Mouse (Mus musculus): ENCODE data around the gene Kxd1. TPM values are rescaled to one million over a fixed set of nuclear protein-coding genes. Genes with fewer than 3 reads are reported as not detected.
A peak's percentile ranks its signal among the peaks of the same experiment; 100 is the strongest.

The Kxd1 gene
- polyA plus RNA-seq, 1 experiment, result 64.4 TPM

DNA sequence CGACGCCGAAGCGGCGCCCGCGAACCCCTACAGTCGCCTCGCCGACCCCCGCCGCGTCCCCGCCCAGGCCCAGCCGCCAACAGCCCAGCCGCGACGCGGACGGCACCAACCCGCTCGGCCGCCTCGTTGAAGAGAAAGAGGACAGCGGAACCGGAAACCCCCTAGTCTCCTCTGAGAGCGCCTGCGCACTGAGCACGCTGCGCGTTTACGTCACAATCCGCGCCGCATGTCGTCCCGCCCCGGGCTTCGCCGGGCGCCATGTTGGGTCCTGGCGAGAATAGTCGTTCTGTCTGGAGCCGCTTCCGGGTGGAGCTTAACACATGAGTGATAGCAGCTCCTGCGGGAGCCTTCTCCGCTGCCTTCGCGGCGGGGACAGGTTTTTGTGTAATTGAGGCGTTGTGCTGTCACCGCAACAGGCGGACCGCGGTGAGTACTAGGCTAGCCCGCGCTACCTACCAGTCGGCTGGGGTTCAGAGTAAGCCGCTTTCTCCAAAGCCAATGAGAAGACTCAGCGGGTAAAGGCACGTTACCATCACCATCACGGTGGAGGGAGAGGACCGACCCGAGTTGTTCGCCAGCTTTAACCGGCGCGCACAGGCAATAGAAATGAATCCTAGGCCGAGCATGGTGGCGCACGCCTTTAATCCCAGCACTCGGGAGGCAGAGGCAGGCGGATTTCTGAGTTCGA, 17.4 kb downstream of the Kxd1 start, which contains the start of gene Uba52:
Gene Uba52, minus strand, starts transcription at position 574 of the 688 bp plus-strand sequence.
- TF ChIP-seq CTCF (IDR thresholded peaks at IDR 0.05; ENCODE audit: extremely low read depth, insufficient read depth, low read length) (no peak), POLR2A (IDR thresholded peaks at IDR 0.05; ENCODE audit: extremely low read depth, insufficient read depth, low read length) (peak; percentile 84)
- peak within 1 kb of the TSS; percentile 79 for H3K27ac ChIP-seq (ENCODE audit: insufficient read depth, low read length)
- peaks cover 6% of the 10 kb centered on the region for H3K4me1 ChIP-seq (ENCODE audit: control insufficient read depth, insufficient read depth, low read length)
- peak within 1 kb of the TSS; percentile 58 for H3K4me3 ChIP-seq (ENCODE audit: insufficient read depth, low read length)

DNA sequence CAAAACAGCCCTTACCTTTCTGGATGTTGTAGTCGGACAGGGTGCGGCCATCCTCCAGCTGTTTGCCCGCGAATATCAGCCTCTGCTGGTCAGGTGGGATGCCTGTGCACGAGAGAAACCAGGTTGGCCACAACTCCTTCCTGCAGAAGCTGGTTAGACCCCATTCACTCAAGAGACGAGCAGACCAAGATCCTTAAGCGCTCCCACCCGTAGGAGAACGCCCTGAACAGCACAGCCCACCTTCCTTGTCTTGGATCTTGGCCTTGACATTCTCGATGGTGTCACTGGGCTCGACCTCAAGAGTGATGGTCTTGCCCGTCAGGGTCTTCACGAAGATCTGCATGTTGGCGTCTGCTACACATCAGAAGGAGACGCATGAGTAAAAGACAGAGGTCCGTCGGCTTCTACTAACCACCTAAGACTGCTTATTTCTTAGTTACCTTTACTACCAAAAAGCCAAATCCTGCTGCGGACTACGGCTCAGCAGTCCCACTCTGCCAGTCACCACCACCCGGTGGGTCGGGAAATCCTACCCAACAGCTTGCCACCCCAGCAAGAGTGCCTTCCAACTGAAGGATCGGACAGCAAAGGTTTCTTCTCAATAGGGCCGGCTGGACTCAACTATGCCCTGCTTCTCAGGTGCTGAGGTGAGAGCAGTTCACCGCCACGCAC, 18.3 kb downstream of the Kxd1 start:
- TF ChIP-seq CTCF (IDR thresholded peaks at IDR 0.05; ENCODE audit: extremely low read depth, insufficient read depth, low read length) (no peak), POLR2A (IDR thresholded peaks at IDR 0.05; ENCODE audit: extremely low read depth, insufficient read depth, low read length) (no peak)
- Histone ChIP-seq H3K27ac (ENCODE audit: insufficient read depth, low read length) (no peak overlapping the region), H3K4me1 (ENCODE audit: control insufficient read depth, insufficient read depth, low read length) (peaks cover 6% of the 10 kb centered on the region), H3K4me3 (ENCODE audit: insufficient read depth, low read length) (peak overlapping the region; percentile 58)

DNA sequence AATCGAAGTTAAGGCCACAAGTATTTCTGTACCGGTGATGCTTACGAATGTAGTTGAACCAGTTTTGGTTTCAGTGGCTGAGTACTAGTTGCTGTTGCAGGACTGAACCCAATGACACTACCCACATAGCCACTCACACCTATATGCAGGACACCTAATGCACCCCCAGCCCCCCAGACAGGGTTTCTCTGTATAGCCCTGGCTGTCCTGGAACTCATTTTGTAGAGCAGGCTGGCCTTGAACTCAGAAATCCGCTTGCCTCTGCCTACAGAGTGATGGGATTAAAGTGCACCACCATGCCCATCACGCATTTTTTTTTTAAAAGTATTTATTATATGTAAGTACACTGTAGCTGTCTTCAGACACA, 20.7 kb downstream of the Kxd1 start:
- Histone ChIP-seq H3K27ac (ENCODE audit: insufficient read depth, low read length) (no peak overlapping the region), H3K4me1 (ENCODE audit: control insufficient read depth, insufficient read depth, low read length) (peaks cover 6% of the 10 kb centered on the region)

DNA sequence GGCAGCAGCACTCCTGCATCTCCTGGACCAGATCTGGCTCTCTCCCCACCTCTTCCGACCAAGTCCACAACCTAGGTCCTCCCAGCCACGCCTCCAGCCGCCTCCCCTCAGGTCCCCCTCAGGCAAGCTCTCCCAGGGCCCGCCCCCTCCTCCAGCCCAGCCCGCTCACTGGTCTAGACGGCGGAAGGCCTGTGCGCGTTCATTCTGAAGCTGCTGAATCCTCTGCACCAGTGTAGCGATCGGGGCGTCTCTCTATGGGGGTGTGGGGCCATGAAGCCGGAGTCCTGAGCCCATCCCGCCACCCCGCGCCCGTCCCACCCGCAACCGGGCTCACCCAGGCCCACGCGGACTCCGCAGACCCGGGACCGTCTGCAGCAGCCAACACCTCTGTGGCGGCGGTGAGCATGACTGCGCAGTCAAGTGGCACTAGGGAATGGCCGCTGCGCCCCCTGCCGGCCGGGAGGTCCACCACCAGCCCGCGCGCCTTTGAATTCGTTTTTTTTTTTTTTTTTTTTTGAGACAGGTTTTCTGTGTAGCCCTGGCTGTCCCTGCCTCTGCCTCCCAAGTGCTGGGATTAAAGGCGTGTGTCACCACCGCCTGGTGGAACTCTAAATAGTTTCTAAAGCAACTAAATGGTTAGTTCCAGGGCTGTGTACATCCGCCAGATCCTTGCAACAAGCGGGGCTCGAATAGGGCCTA, 21.3 kb downstream of the Kxd1 start, which contains the start of gene Rex1bd:
Gene Rex1bd, minus strand, starts transcription at position 425 of the 699 bp plus-strand sequence.
- peaks cover 6% of the 10 kb centered on the region for H3K4me1 ChIP-seq (ENCODE audit: control insufficient read depth, insufficient read depth, low read length)
- TF ChIP-seq CTCF (IDR thresholded peaks at IDR 0.05; ENCODE audit: extremely low read depth, insufficient read depth, low read length), result peak; percentile 53
- peak; percentile 43 for TF ChIP-seq POLR2A (IDR thresholded peaks at IDR 0.05; ENCODE audit: extremely low read depth, insufficient read depth, low read length)
- peak within 1 kb of the TSS; percentile 78 for H3K4me3 ChIP-seq (ENCODE audit: insufficient read depth, low read length)
- H3K27ac ChIP-seq (ENCODE audit: insufficient read depth, low read length), result no peak within 1 kb of the TSS

More for the DNA sequence above, 20.7 kb downstream of the Kxd1 start:
- TF ChIP-seq POLR2A (IDR thresholded peaks at IDR 0.05; ENCODE audit: extremely low read depth, insufficient read depth, low read length) (no peak), CTCF (IDR thresholded peaks at IDR 0.05; ENCODE audit: extremely low read depth, insufficient read depth, low read length) (no peak)
- no peak overlapping the region; the same call in 1 of the 2 replicates for H3K4me3 ChIP-seq (ENCODE audit: insufficient read depth, low read length)

DNA sequence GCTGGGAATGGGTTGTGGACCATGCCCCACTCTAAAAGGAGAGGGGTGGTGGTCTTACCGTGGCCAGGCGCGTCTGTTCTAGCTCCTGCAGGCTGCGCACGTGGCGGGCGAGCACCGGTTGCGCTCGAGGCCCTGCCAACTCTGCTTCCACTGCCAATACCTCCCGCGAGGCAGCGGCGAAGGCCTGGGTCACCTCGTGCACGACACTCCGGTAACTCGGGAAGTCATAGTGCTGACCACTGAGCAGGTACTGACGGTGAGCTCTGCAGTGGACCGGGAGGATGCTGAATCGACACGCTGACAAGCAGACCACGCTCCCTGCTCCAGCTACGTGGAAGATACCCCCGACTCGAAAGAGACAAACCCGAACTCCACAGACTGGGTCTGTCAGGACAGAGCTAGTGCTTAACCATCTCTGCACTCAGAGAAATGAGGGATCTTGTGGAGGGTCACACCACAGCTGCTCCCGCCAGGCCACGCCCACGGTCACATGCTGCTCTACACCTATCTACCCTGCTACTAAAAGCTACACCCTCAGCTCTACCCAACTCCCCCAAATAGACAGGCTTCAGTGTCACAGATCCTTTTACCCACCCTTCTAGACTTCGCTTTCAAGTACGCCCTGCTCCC, 21.9 kb downstream of the Kxd1 start:
- Histone ChIP-seq H3K27ac (ENCODE audit: insufficient read depth, low read length) (no peak overlapping the region), H3K4me1 (ENCODE audit: control insufficient read depth, insufficient read depth, low read length) (peaks cover 6% of the 10 kb centered on the region), H3K4me3 (ENCODE audit: insufficient read depth, low read length) (peak overlapping the region; percentile 78)
- TF ChIP-seq POLR2A (IDR thresholded peaks at IDR 0.05; ENCODE audit: extremely low read depth, insufficient read depth, low read length), result no peak
- TF ChIP-seq CTCF (IDR thresholded peaks at IDR 0.05; ENCODE audit: extremely low read depth, insufficient read depth, low read length), result no peak

DNA sequence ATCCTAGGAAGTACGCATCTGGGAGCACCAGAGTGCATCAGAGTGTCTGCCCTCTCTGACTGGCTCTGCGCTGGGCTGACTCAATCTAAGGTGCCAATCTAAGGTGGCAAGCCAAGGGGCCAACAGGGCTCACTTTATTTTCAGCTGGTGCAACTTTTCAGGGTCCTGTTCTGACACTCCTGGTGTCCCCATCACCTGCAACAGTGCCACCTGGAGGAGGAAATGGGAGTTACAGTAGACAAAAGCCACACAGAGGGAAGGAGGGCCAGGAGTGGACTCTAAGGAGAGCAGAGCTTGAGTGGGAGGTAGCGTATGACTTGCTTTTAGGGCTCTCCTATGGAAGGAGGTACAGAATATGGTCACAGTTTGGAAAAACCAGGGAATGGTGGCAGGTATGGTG, 22.9 kb downstream of the Kxd1 start:
- Histone ChIP-seq H3K4me1 (ENCODE audit: control insufficient read depth, insufficient read depth, low read length) (peaks cover 6% of the 10 kb centered on the region), H3K27ac (ENCODE audit: insufficient read depth, low read length) (no peak overlapping the region), H3K4me3 (ENCODE audit: insufficient read depth, low read length) (no peak overlapping the region)
- TF ChIP-seq CTCF (IDR thresholded peaks at IDR 0.05; ENCODE audit: extremely low read depth, insufficient read depth, low read length) (peak; percentile 77), POLR2A (IDR thresholded peaks at IDR 0.05; ENCODE audit: extremely low read depth, insufficient read depth, low read length) (no peak)

DNA sequence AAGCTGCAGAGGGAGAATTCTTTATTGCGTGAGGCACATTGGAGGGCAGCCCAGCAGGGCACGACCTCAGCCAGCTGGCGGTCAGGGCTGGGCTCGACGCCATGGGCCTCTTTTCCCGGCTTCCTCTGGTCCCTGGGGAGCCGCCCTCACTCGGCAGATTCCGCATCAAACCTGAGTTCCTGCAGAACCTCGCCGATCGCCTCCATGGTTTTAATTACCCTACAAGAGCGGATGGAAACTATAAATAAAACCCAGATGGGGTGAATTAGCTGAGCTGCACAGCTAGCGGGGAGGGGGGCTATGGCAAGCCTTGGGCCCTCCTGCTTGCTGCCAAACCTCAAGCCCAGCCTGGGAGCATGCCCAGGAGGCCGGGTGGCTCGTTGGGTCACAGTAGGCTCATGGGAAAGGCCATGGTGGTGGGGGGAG, 23.5 kb downstream of the Kxd1 start:
- Histone ChIP-seq H3K27ac (ENCODE audit: insufficient read depth, low read length) (no peak overlapping the region), H3K4me3 (ENCODE audit: insufficient read depth, low read length) (no peak overlapping the region), H3K4me1 (ENCODE audit: control insufficient read depth, insufficient read depth, low read length) (peaks cover 6% of the 10 kb centered on the region)
- TF ChIP-seq CTCF (IDR thresholded peaks at IDR 0.05; ENCODE audit: extremely low read depth, insufficient read depth, low read length), result no peak
- TF ChIP-seq POLR2A (IDR thresholded peaks at IDR 0.05; ENCODE audit: extremely low read depth, insufficient read depth, low read length), result no peak

DNA sequence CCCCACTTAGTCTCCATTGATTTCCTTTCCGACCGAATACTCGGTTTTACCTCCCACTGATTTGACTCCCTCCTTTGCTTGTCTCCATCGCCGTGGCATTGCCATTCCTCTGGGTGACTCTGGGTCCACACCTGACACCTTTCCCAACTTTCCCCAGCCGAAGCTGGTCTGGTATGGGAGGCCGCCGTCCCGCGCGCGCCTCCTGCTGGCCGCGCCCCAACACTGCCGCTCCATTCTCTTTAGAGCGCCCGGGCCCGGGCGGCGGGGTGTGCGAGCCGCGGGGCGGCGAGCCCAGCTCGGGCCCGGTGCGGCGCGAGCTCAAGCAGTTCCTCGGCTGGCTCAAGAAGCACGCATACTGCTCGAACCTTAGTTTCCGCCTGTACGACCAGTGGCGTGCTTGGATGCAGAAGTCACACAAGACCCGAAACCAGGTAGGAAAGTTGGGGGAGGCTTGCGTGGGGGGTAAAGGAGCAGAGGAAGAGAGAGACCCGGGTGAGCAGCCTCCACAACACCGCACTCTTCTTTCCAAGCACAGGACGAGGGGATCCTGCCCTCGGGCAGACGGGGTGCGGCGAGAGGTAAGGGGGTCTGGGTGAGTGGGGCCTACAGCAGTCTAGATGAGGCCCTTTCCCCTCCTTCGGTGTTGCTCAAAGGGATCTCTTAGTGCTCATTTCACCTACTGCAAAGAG, 24.6 kb downstream of the Kxd1 start:
- no peaks in the 10 kb centered on the region; the same call in 1 of the 2 replicates for H3K4me1 ChIP-seq (ENCODE audit: control insufficient read depth, insufficient read depth, low read length)
- TF ChIP-seq CTCF (IDR thresholded peaks at IDR 0.05; ENCODE audit: extremely low read depth, insufficient read depth, low read length), result peak; percentile 41; the same call in 1 of the 2 replicates
- TF ChIP-seq POLR2A (IDR thresholded peaks at IDR 0.05; ENCODE audit: extremely low read depth, insufficient read depth, low read length), result no peak
- H3K4me3 ChIP-seq (ENCODE audit: insufficient read depth, low read length), result no peak overlapping the region
- H3K27ac ChIP-seq (ENCODE audit: insufficient read depth, low read length), result no peak overlapping the region
